Mouse (Mus musculus) neural tube, embryonic 12.5 days (tissue): ENCODE results near the gene Hjurp. TPM values are rescaled to one million over a fixed set of nuclear protein-coding genes. Genes with fewer than 3 reads are reported as not detected.

Experiments
- ATAC-seq: fragments of 200-750 bp; cut with Nextera tagmentation; 2 replicates; pipeline ENCODE4 v1.8.0; 2017; ENCODE audit warnings: low read depth, mild to moderate bottlenecking, moderate TSS enrichment, moderate library complexity; ENCODE audit not compliant: low FRiP score
- H3K27ac ChIP-seq: fragments of 300-500 bp; sonication (generic); 2 replicates; pipeline ENCODE4 v1.5.1; 2016
- H3K27me3 ChIP-seq: fragments of 300-500 bp; sonication (generic); replicated peaks from 2 replicates; pipeline ENCODE4 v1.6.1; 2016; ENCODE audit warnings: mild to moderate bottlenecking
- H3K36me3 ChIP-seq: fragments of 300-500 bp; sonication (generic); 2 replicates; pipeline ENCODE4 v1.6.1; 2016; ENCODE audit warnings: mild to moderate bottlenecking
- H3K4me1 ChIP-seq: fragments of 300-500 bp; sonication (generic); 2 replicates; pipeline ENCODE4 v1.6.1; 2016
- H3K4me2 ChIP-seq: fragments of 300-500 bp; sonication (generic); replicated peaks from 2 replicates; pipeline ENCODE4 v1.6.1; 2016; ENCODE audit warnings: mild to moderate bottlenecking
- H3K4me3 ChIP-seq: fragments of 300-500 bp; sonication (generic); 2 replicates; pipeline ENCODE4 v1.5.1; 2016
- H3K9ac ChIP-seq: fragments of 300-500 bp; sonication (generic); 2 replicates; pipeline ENCODE4 v1.6.1; 2016; ENCODE audit warnings: mild to moderate bottlenecking
- H3K9me3 ChIP-seq: fragments of 300-500 bp; sonication (generic); 2 replicates; pipeline ENCODE4 v1.6.1; 2016; ENCODE audit warnings: mild to moderate bottlenecking
- WGBS: fragments of 180-500 bp; shearing (Covaris S2); methylation state at CpG from one replicate; pipeline ENCODE4 v1.1.7; 2016; 5-methylcytosine and 5-hydroxymethylcytosine counted together
- polyA plus RNA-seq: library from polyadenylated mRNA; unstranded; fragments of >200 nt; fragmentation: Nextera tagmentation; extraction: Ambion mirVana; gene quantifications from 2 replicates; pipeline ENCODE4 v1.2.1, GENCODE M21; 2016

The Hjurp gene
- 134 and 135 TPM in 2 replicates for polyA plus RNA-seq

DNA sequence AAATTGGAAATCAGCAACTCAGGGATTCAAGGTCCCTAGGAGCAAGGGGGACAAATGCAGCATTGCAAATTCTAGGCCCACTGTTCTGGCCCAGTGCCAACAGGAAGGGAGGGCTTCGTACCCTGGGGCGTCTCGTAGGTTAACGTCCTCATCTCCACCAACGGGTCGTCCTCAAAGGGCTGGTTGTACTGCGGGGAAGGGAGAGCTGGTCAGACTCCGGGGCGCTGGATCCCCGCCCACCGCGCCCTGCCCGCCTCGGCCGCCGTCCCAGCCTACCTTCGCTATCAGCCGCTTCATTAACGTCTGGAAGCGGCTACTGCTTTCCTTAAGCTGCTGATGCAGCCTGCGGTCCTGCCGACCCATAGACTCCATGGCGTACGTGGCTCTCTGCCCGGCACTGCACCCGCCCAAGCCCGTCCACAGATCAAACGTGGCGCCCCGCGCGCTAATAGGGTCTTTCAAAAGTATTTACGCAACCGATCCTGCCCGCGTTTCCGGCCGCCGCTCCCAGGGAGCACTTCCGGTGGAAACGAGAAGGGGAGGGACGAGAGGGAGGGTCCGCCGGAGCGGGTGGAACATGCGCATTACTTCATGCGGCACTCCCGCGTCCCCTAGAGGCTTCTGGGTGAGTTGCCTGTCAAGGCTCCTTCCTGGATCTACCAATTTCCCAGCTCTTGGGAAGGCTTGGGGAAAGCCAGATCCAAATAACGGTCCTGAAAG lies at the start of gene Hjurp, which contains the start of gene Trpm8:
TSS of gene Hjurp (minus strand) at position 536 of the 720 bp plus-strand sequence.
TSS of gene Trpm8 (plus strand) at position 564 of the 720 bp plus-strand sequence.
- H3K27me3 ChIP-seq = no peaks in the 10 kb centered on the region
- H3K4me3 ChIP-seq = peak within 1 kb of the TSS; percentile 55
- H3K9ac ChIP-seq = peak within 1 kb of the TSS; percentile 67
- H3K4me1 ChIP-seq = peaks cover 16% of the 10 kb centered on the region
- WGBS = 1% methylated on average over 50 of the region's 50 CpGs
- ATAC-seq = peak; percentile 96
- H3K9me3 ChIP-seq = peaks cover 5% of the 10 kb centered on the region; the same call in 1 of the 2 replicates
- H3K4me2 ChIP-seq = peak within 1 kb of the TSS; percentile 59
- no peak within 1 kb of the TSS for H3K27ac ChIP-seq
- peaks cover 25% of the 10 kb centered on the region for H3K36me3 ChIP-seq

DNA sequence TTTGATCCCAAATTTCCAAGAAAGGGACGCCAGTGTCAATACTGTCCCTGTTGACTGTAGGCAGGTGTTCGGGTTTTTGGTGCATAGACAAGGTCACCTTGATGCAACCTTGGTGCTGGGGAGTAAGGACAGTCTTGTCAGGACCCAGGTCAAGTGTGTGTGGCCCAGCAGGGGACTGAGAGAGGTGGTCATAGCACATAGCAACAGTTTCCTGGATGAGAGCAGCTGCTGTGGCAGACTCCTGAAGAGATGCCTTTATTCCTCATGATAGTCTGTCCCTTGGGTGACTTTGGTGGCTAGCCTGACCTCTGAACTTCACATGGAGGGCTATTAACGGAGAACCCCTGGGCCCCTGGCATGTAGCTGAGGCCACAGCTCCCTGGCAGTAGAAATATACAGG lies 45.7 kb upstream of the Hjurp start:
- Histone ChIP-seq H3K9me3 (no peaks in the 10 kb centered on the region), H3K9ac (no peak overlapping the region), H3K27ac (no peak overlapping the region), H3K36me3 (no peaks in the 10 kb centered on the region), H3K4me3 (no peak overlapping the region), H3K27me3 (no peaks in the 10 kb centered on the region), H3K4me2 (no peak overlapping the region), H3K4me1 (no peaks in the 10 kb centered on the region)
- ATAC-seq = no peak
- WGBS = 85% methylated on average over 3 of the region's 3 CpGs

DNA sequence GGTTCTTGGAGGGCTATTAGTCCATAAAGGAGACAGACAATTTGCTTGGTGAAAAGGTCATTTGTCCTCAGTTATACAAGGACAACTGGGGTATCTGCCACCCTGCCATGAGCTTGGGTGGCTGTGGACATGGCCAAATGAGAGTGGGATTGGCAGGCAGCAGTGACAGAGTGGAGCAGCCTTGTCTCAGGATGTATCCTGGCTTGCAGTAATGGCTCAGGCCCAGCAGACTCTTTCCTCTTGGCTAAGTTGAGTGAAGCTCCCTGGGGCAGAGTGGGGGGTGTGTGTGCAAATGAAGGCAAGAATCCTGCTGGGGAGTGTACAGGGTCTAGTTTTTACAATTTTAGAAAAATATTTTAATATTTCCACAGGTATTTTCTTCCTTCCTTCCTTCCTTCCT lies 44.7 kb upstream of the Hjurp start:
- Histone ChIP-seq H3K27me3 (no peaks in the 10 kb centered on the region), H3K4me3 (no peak overlapping the region), H3K27ac (no peak overlapping the region), H3K9ac (no peak overlapping the region), H3K36me3 (no peaks in the 10 kb centered on the region), H3K4me2 (no peak overlapping the region), H3K4me1 (no peaks in the 10 kb centered on the region), H3K9me3 (no peaks in the 10 kb centered on the region)
- no peak for ATAC-seq

DNA sequence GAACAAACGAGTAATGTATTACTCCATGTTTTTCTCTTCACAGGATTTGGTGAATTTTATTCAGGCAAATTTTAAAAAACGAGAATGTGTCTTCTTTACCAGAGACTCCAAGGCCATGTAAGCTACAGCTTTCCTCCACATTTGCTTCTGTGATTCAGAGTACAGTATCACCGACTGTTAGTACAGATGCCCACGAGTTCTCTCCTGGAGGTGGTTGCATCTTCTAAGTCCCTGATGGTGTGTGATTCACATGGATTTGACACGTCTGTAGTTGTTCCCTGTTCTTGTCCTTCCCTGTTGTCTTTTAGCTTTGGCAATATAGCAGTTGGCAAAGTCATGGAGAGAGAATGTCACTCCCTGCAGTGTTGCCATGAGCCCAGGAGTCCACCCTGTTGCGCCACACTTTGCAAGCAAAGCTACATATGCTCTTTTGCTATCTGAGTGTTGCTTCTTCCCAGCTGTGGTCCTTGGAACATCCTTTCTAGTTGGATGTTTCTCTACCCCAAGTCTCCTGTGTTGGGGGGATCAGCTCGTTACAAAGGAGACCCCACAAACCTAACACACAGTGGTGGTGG lies 43.5 kb upstream of the Hjurp start:
- no peak overlapping the region for H3K4me3 ChIP-seq
- 82% methylated on average over 7 of the region's 7 CpGs for WGBS

DNA sequence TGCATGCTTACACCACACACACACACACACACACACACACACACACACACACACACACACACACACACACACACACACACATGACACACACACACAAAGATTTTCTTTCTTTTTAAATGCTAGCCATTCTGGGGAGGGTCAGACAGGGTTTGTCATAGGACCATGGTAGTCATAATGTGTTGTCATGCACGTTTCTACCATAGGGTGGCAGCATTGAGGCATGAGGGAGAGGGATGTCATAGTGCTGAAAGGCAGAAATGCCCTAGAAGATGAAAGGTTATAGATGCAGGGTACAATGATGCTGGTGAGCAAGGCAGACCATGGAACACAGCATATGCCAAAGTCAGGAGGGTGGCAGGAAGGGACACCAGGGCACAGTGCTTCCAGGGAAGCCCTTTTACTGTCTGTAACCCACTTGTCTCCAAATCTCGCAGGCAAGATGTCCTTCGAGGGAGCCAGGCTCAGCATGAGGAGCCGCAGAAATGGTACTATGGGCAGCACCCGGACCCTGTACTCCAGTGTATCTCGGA lies 41.2 kb upstream of the Hjurp start:
- Histone ChIP-seq H3K36me3 (no peaks in the 10 kb centered on the region), H3K4me3 (no peak overlapping the region), H3K27me3 (no peaks in the 10 kb centered on the region), H3K4me1 (no peaks in the 10 kb centered on the region), H3K27ac (no peak overlapping the region), H3K9ac (no peak overlapping the region), H3K9me3 (no peaks in the 10 kb centered on the region), H3K4me2 (no peak overlapping the region)
- ATAC-seq = no peak
- WGBS = 74% methylated on average over 6 of the region's 6 CpGs

More for the DNA sequence above, 43.5 kb upstream of the Hjurp start:
- Histone ChIP-seq H3K9me3 (no peaks in the 10 kb centered on the region), H3K27ac (no peak overlapping the region), H3K9ac (no peak overlapping the region), H3K27me3 (no peaks in the 10 kb centered on the region), H3K36me3 (no peaks in the 10 kb centered on the region), H3K4me1 (no peaks in the 10 kb centered on the region), H3K4me2 (no peak overlapping the region)
- ATAC-seq = no peak

DNA sequence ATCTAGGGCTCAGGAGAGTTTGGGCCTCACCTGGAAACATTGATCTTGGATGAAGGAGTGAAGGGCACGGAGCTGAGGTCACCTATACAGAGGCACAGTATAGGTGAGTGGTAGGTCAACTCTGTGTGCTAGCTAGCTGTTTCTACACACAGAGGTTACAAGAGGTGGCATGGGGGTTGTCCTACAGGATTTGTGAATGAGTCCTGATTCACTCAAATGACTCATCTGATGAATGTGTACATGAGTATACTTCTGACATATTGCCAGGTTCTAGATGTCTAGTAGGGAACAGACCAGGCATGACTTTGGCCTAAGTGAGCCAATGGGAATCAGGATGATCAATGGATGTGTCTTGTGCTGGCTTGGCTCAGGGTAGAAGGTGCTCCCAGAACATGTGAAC lies 39.8 kb upstream of the Hjurp start:
- no peaks in the 10 kb centered on the region for H3K27me3 ChIP-seq
- H3K9me3 ChIP-seq = no peaks in the 10 kb centered on the region
- no peak overlapping the region for H3K4me2 ChIP-seq
- WGBS = 92% methylated on average over 1 of the region's 1 CpGs
- H3K4me1 ChIP-seq = no peaks in the 10 kb centered on the region
- no peak overlapping the region for H3K27ac ChIP-seq
- no peaks in the 10 kb centered on the region for H3K36me3 ChIP-seq
- no peak for ATAC-seq
- H3K4me3 ChIP-seq = no peak overlapping the region
- H3K9ac ChIP-seq = no peak overlapping the region

DNA sequence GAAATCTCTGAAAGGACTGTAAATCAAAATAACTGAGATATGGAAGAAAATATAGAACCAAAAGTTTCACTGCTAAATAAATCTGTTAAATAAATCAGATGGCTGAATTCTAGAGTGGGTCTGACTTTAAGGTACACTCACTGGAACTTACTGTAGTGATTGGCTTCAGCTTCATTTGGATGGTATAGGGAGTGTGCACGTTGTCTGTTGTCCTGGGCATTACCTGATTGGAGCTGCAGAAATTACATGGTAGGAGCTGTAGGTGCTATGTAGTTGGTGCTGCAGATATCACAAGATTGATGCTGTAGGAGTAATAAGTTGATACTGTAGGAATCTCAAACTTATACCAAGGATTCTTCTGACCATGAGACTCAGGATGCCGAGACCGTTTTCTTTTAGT lies 32.9 kb upstream of the Hjurp start:
- Histone ChIP-seq H3K4me1 (no peaks in the 10 kb centered on the region), H3K27ac (no peak overlapping the region), H3K27me3 (no peaks in the 10 kb centered on the region), H3K36me3 (no peaks in the 10 kb centered on the region), H3K9ac (no peak overlapping the region), H3K4me3 (no peak overlapping the region), H3K9me3 (peaks cover 50% of the 10 kb centered on the region), H3K4me2 (no peak overlapping the region)
- 64% methylated on average over 3 of the region's 3 CpGs for WGBS
- ATAC-seq = no peak

DNA sequence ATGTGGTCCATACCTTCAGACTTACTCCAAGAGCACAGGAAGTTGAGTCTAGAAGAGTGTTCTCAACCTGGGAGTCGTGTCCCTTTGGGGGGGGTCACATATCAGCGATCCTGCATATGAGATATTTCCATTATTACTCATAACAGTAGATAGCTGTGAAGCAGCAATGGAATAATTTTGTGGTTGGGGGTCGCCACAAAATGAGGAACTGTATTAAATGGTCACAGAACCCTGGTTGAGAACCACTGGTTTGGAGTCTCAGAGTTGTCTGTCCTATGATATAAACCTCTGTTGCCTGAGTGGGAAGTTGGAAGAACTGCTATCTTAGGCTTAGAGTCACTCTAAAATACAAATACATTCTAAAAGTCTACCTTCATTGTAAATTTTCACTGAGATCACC lies 32.5 kb upstream of the Hjurp start:
- 50% methylated on average over 3 of the region's 3 CpGs for WGBS
- Histone ChIP-seq H3K27me3 (no peaks in the 10 kb centered on the region), H3K27ac (no peak overlapping the region), H3K9me3 (peaks cover 54% of the 10 kb centered on the region), H3K4me2 (no peak overlapping the region), H3K4me1 (no peaks in the 10 kb centered on the region), H3K4me3 (no peak overlapping the region), H3K36me3 (no peaks in the 10 kb centered on the region), H3K9ac (no peak overlapping the region)
- peak; percentile 1; the same call in 1 of the 2 replicates for ATAC-seq

DNA sequence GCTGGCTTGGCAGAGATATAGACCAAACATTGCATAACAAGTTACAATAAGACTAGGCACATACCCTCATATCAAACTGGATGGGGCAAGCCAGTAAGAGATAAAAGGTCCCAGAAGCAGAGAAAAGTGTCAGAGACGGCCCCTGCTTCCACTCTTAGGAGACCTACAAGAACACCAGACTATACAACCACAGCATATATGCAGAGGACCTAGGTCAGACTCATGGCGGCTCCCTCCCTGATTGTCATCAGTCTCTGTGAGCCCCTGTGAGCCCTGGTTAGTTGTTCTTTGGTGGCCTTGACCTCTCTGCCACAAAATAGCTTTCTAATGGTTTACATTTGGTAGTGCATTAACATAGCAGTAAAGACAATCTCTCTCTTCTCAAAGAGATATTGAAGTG lies 31.6 kb upstream of the Hjurp start:
- no peak for ATAC-seq
- 48% methylated on average over 2 of the region's 2 CpGs for WGBS
- no peak overlapping the region for H3K4me2 ChIP-seq

DNA sequence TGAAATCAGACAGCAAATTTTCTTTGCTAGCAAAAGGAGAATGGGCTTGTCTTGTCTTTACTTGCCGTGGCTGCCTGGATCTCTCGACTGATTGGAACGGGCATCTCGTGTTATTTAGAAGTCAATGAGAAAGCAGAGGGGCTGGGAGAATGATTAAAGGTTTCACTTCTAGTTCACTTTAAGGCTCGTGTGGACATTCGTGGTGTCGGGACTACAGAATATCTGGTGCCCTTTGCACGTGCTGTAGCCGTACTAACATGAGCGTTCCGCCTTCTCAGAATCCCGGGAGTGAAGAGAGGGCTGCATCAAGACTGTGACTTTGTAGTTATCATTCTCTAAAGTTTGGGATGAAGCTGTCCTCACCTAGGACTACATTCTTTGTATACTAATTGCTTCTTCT lies 29.7 kb upstream of the Hjurp start:
- no peak overlapping the region for H3K4me3 ChIP-seq
- H3K36me3 ChIP-seq = no peaks in the 10 kb centered on the region
- H3K9ac ChIP-seq = no peak overlapping the region
- peaks cover 75% of the 10 kb centered on the region for H3K9me3 ChIP-seq
- H3K4me1 ChIP-seq = no peaks in the 10 kb centered on the region
- no peaks in the 10 kb centered on the region for H3K27me3 ChIP-seq
- WGBS = 68% methylated on average over 12 of the region's 12 CpGs
- no peak for ATAC-seq
- no peak overlapping the region for H3K4me2 ChIP-seq
- H3K27ac ChIP-seq = no peak overlapping the region

More for the DNA sequence above, 31.6 kb upstream of the Hjurp start:
- H3K27me3 ChIP-seq = no peaks in the 10 kb centered on the region
- H3K27ac ChIP-seq = no peak overlapping the region
- no peaks in the 10 kb centered on the region for H3K36me3 ChIP-seq
- no peaks in the 10 kb centered on the region for H3K4me1 ChIP-seq
- H3K9me3 ChIP-seq = peaks cover 62% of the 10 kb centered on the region
- no peak overlapping the region for H3K9ac ChIP-seq
- H3K4me3 ChIP-seq = no peak overlapping the region

DNA sequence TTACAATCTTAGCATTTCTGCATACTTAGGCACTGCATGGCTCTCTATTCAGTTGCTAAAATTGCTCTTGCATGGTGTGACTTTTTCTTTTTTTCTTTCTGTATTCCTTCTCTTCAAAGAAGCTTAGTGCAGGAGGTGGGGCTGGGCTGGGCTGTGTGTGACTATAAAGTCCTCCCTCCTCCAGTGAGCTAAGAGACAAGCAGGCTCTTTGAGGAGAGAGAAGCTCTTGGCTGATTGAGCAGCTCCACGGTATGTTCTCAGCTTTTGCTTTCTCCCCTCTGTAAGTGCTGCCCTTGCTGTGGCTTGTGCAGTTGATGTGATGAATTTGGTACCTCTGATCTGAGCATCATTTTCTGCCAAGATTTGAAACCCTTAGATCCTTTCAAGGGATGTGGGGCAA lies 29.1 kb upstream of the Hjurp start:
- no peak for ATAC-seq
- WGBS = 65% methylated on average over 1 of the region's 1 CpGs
- no peaks in the 10 kb centered on the region for H3K4me1 ChIP-seq
- no peak overlapping the region for H3K4me3 ChIP-seq
- no peaks in the 10 kb centered on the region for H3K36me3 ChIP-seq
- peaks cover 82% of the 10 kb centered on the region for H3K9me3 ChIP-seq
- no peaks in the 10 kb centered on the region for H3K27me3 ChIP-seq
- no peak overlapping the region for H3K4me2 ChIP-seq
- no peak overlapping the region for H3K9ac ChIP-seq
- no peak overlapping the region for H3K27ac ChIP-seq

DNA sequence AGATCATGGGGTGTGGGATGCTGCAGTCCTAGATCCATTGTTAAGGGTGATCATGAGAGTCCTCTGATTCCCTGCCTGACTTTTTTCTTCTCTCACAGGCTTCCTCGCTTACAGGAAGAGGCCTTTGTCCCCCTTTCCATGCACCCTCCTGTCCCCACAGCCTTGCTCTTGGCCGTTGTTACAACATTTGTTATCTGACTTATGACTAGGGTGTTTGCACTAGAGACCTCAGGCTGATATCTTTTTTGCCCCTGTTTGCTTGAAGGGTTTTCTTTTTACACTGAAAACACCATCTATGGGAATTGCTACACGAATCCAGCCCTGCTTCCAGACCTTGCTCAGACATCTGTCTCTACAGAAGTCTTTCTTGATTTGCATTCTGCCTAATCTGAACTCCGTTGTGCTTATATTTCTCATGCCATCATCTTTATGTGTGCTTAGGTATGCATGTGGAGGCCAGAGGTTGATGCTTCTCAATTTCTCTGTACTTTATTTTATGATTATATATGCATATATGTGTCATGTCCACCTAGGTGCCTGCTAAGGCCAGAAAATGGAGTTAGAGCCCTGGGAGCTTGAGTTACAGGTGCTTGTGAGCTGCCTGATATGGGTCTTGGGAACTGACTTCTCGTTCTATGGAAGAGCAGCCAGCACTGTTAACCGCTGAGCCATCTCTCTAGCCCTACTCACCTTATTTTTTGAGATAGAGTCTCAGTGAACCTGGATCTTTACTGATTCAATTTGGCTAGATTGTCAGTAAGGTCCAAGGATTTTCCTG lies 27.8 kb upstream of the Hjurp start:
- H3K4me1 ChIP-seq = no peaks in the 10 kb centered on the region
- H3K4me3 ChIP-seq = no peak overlapping the region
- no peak overlapping the region for H3K4me2 ChIP-seq
- no peaks in the 10 kb centered on the region for H3K36me3 ChIP-seq
- H3K9ac ChIP-seq = no peak overlapping the region
- H3K27me3 ChIP-seq = no peaks in the 10 kb centered on the region
- ATAC-seq = no peak
- H3K27ac ChIP-seq = no peak overlapping the region
- WGBS = 55% methylated on average over 6 of the region's 6 CpGs
- H3K9me3 ChIP-seq = peaks cover 92% of the 10 kb centered on the region
